Mouse (Mus musculus) hindbrain, embryonic 14.5 days (tissue): ENCODE data around the gene Kctd17. TPM values are rescaled to one million over a fixed set of nuclear protein-coding genes. Genes with fewer than 3 reads are reported as not detected.
A peak's percentile ranks its signal among the peaks of the same experiment; 100 is the strongest.

ENCODE experiments used
- ATAC-seq: fragments of 200-750 bp; cut with Nextera tagmentation; 2 replicates; pipeline ENCODE4 v1.8.0; 2017; ENCODE audit warnings: moderate number of reproducible peaks, mild to moderate bottlenecking, moderate TSS enrichment, moderate library complexity; ENCODE audit not compliant: low FRiP score
- DNase-seq: peaks from one replicate; pipeline ENCODE4 v3.0.0-alpha.2; 2015; ENCODE audit warnings: low spot score
- H3K27ac ChIP-seq: fragments of 300-500 bp; sonication (generic); 2 replicates; pipeline ENCODE4 v1.5.1; 2014; ENCODE audit warnings: mild to moderate bottlenecking, moderate library complexity
- H3K27me3 ChIP-seq: fragments of 300-500 bp; sonication (generic); 2 replicates; pipeline ENCODE4 v1.6.1; 2014; ENCODE audit warnings: mild to moderate bottlenecking, low read length, mixed read lengths; ENCODE audit not compliant: control insufficient read depth, insufficient read depth
- H3K36me3 ChIP-seq: fragments of 300-500 bp; sonication (generic); replicated peaks from 2 replicates; pipeline ENCODE4 v1.6.1; 2014; ENCODE audit not compliant: control insufficient read depth, insufficient read depth
- H3K4me1 ChIP-seq: fragments of 300-500 bp; sonication (generic); replicated peaks from 2 replicates; pipeline ENCODE4 v1.6.1; 2014; ENCODE audit warnings: antibody characterized with exemption, low read length, mixed read lengths; ENCODE audit not compliant: control insufficient read depth, insufficient read depth
- H3K4me2 ChIP-seq: fragments of 300-500 bp; sonication (generic); replicated peaks from 2 replicates; pipeline ENCODE4 v1.6.1; 2014; ENCODE audit warnings: mild to moderate bottlenecking, moderate library complexity
- H3K4me3 ChIP-seq: fragments of 300-500 bp; sonication (generic); replicated peaks from 2 replicates; pipeline ENCODE4 v1.5.1; 2014; ENCODE audit warnings: mild to moderate bottlenecking, low read length
- H3K9ac ChIP-seq: fragments of 300-500 bp; sonication (generic); 2 replicates; pipeline ENCODE4 v1.6.1; 2014
- H3K9me3 ChIP-seq: fragments of 300-500 bp; sonication (generic); 2 replicates; pipeline ENCODE4 v1.6.1; 2016; ENCODE audit warnings: low read length; ENCODE audit not compliant: control insufficient read depth
- WGBS: fragments of 180-500 bp; shearing (Covaris S2); extraction: QIAGEN DNeasy Blood & Tissue Kit; methylation state at CpG from one replicate; pipeline ENCODE4 v1.1.7; 2014; 5-methylcytosine and 5-hydroxymethylcytosine counted together
- polyA plus RNA-seq: library from polyadenylated mRNA; unstranded; fragments of >200 nt; fragmentation: Nextera tagmentation; extraction: Ambion mirVana; gene quantifications from 2 replicates; pipeline ENCODE4 v1.2.1, GENCODE M21; 2014

Kctd17 gene
- polyA plus RNA-seq, 1 experiment from 2014 or later, result 141 TPM

- H3K27me3 ChIP-seq, result peaks cover 38% of the 10 kb centered on the region
Observed at GRCm38 (mm10) chr15:78409570-78410052, 18.8 kb upstream of the Kctd17 start.

GRCm38 (mm10) chr15:78413083-78413718 is 15.2 kb upstream of the Kctd17 start:
- peaks cover 14% of the 10 kb centered on the region for H3K4me1 ChIP-seq
- 94% methylated on average over 14 of the region's 14 CpGs for WGBS
- H3K36me3 ChIP-seq, result peaks cover 7% of the 10 kb centered on the region
- H3K9me3 ChIP-seq, result no peaks in the 10 kb centered on the region
- H3K4me3 ChIP-seq, result no peak overlapping the region
- H3K27ac ChIP-seq, result no peak overlapping the region
- H3K9ac ChIP-seq, result no peak overlapping the region
- H3K27me3 ChIP-seq, result peaks cover 37% of the 10 kb centered on the region
- H3K4me2 ChIP-seq, result no peak overlapping the region
- DNase-seq, result no peak
- ATAC-seq, result no peak

More at GRCm38 (mm10) chr15:78409570-78410052, 18.8 kb upstream of the Kctd17 start:
- Histone ChIP-seq H3K4me2 (peak overlapping the region; percentile 37), H3K27ac (no peak overlapping the region), H3K9me3 (no peaks in the 10 kb centered on the region), H3K4me3 (peak overlapping the region; percentile 14; the same call in 1 of the 2 replicates), H3K9ac (no peak overlapping the region; the same call in 1 of the 2 replicates), H3K36me3 (peaks cover 7% of the 10 kb centered on the region), H3K4me1 (peaks cover 31% of the 10 kb centered on the region)
- ATAC-seq (no peak), DNase-seq (no peak)
- WGBS, result 8% methylated on average over 12 of the region's 12 CpGs

- peaks cover 14% of the 10 kb centered on the region for H3K4me1 ChIP-seq
- no peaks in the 10 kb centered on the region for H3K9me3 ChIP-seq
- no peak overlapping the region for H3K9ac ChIP-seq
- no peak overlapping the region for H3K4me2 ChIP-seq
- whole genome bisulfite sequencing, result 53% methylated on average over 1 of the region's 1 CpGs
- no peak for DNase-seq
- H3K27me3 ChIP-seq, result peaks cover 31% of the 10 kb centered on the region
- peaks cover 7% of the 10 kb centered on the region for H3K36me3 ChIP-seq
- H3K27ac ChIP-seq, result no peak overlapping the region
- H3K4me3 ChIP-seq, result no peak overlapping the region
- no peak for ATAC-seq
Observed at GRCm38 (mm10) chr15:78413719-78414117, 14.6 kb upstream of the Kctd17 start.

- Histone ChIP-seq H3K4me3 (no peak overlapping the region), H3K9ac (no peak overlapping the region), H3K4me2 (no peak overlapping the region), H3K9me3 (no peaks in the 10 kb centered on the region), H3K36me3 (peaks cover 7% of the 10 kb centered on the region), H3K4me1 (peaks cover 14% of the 10 kb centered on the region), H3K27ac (no peak overlapping the region), H3K27me3 (peaks cover 27% of the 10 kb centered on the region)
- WGBS, result 92% methylated on average over 8 of the region's 8 CpGs
- ATAC-seq (no peak), DNase-seq (no peak)
Observed at GRCm38 (mm10) chr15:78414157-78414556, 14.2 kb upstream of the Kctd17 start.

- H3K9ac ChIP-seq, result no peak overlapping the region
- H3K4me2 ChIP-seq, result no peak overlapping the region
- WGBS, result 15% methylated on average over 4 of the region's 4 CpGs
- H3K27me3 ChIP-seq, result no peaks in the 10 kb centered on the region
- H3K9me3 ChIP-seq, result no peaks in the 10 kb centered on the region
- H3K4me1 ChIP-seq, result 0 out of 2 replicates have a peak, but pooled peaks cover 3% of the 10 kb centered on the region
- H3K4me3 ChIP-seq, result no peak overlapping the region
- no peak overlapping the region for H3K27ac ChIP-seq
- no peak for DNase-seq
- H3K36me3 ChIP-seq, result peaks cover 7% of the 10 kb centered on the region
- ATAC-seq, result no peak
Observed at GRCm38 (mm10) chr15:78416937-78417336, 11.4 kb upstream of the Kctd17 start.

GRCm38 (mm10) chr15:78420395-78420794 is 8.0 kb upstream of the Kctd17 start:
- 88% methylated on average over 13 of the region's 13 CpGs for WGBS
- H3K9ac ChIP-seq, result no peak overlapping the region
- no peak overlapping the region for H3K4me2 ChIP-seq
- H3K4me1 ChIP-seq, result 0 out of 2 replicates have a peak, but pooled peaks cover 3% of the 10 kb centered on the region
- H3K36me3 ChIP-seq, result no peaks in the 10 kb centered on the region
- no peak overlapping the region for H3K4me3 ChIP-seq
- no peaks in the 10 kb centered on the region for H3K27me3 ChIP-seq
- H3K27ac ChIP-seq, result no peak overlapping the region
- no peak for DNase-seq
- H3K9me3 ChIP-seq, result no peaks in the 10 kb centered on the region
- ATAC-seq, result no peak

GRCm38 (mm10) chr15:78422046-78422956 is 6.1 kb upstream of the Kctd17 start:
- Histone ChIP-seq H3K36me3 (no peaks in the 10 kb centered on the region), H3K4me2 (no peak overlapping the region), H3K27me3 (no peaks in the 10 kb centered on the region), H3K27ac (no peak overlapping the region), H3K9me3 (no peaks in the 10 kb centered on the region), H3K4me3 (no peak overlapping the region), H3K9ac (no peak overlapping the region), H3K4me1 (no peaks in the 10 kb centered on the region)
- peak; percentile 24; the same call in 1 of the 2 replicates for ATAC-seq
- peak; percentile 91 for DNase-seq
- WGBS, result 18% methylated on average over 16 of the region's 16 CpGs

- H3K4me1 ChIP-seq, result peaks cover 8% of the 10 kb centered on the region; the same call in 1 of the 2 replicates
- no peak overlapping the region for H3K4me2 ChIP-seq
- H3K9me3 ChIP-seq, result no peaks in the 10 kb centered on the region
- DNase-seq (no peak), ATAC-seq (no peak)
- no peak overlapping the region for H3K4me3 ChIP-seq
- WGBS, result 27% methylated on average over 11 of the region's 11 CpGs
- H3K36me3 ChIP-seq, result no peaks in the 10 kb centered on the region
- H3K9ac ChIP-seq, result no peak overlapping the region
- no peak overlapping the region for H3K27ac ChIP-seq
- H3K27me3 ChIP-seq, result no peaks in the 10 kb centered on the region
Observed at GRCm38 (mm10) chr15:78424507-78424906, 3.9 kb upstream of the Kctd17 start.

- 64% methylated on average over 4 of the region's 4 CpGs for WGBS
Observed at GRCm38 (mm10) chr15:78425230-78425629, 3.1 kb upstream of the Kctd17 start.

More at GRCm38 (mm10) chr15:78425230-78425629, 3.1 kb upstream of the Kctd17 start:
- no peaks in the 10 kb centered on the region for H3K27me3 ChIP-seq
- H3K4me2 ChIP-seq, result no peak overlapping the region
- no peaks in the 10 kb centered on the region for H3K9me3 ChIP-seq
- no peak overlapping the region for H3K27ac ChIP-seq
- ATAC-seq (no peak), DNase-seq (no peak)
- no peak overlapping the region for H3K9ac ChIP-seq
- no peak overlapping the region for H3K4me3 ChIP-seq
- H3K36me3 ChIP-seq, result no peaks in the 10 kb centered on the region
- H3K4me1 ChIP-seq, result peaks cover 16% of the 10 kb centered on the region; the same call in 1 of the 2 replicates
